Mouse (Mus musculus): ENCODE results near the gene Il11. TPM values are rescaled to one million over a fixed set of nuclear protein-coding genes. Genes with fewer than 3 reads are reported as not detected.

Il11 gene
- polyA plus RNA-seq (2014; fragmentation: Illumina TruSeq; extraction: RNeasy Lipid Tissue Mini Kit (QIAGEN cat#74804); ENCODE audit: low read depth, low replicate concordance): not detected

GRCm38 (mm10) chr7:4782759-4783158 lies at the start of gene Il11, which contains the start of gene Tmem190:
TSS of gene Il11 (minus strand) at chr7:4782859.
TSS of gene Tmem190 (plus strand) at chr7:4782937.

GRCm38 (mm10) chr7:4812303-4813104 lies 29.8 kb upstream of the Il11 start, which contains the start of gene Ube2s:
TSS of gene Ube2s (minus strand) at chr7:4812590.

GRCm38 (mm10) chr7:4792278-4793212 lies 9.9 kb upstream of the Il11 start, which contains the start of gene Rpl28:
TSS of gene Rpl28 (plus strand) at chr7:4792874.

GRCm38 (mm10) chr7:4789436-4789935 lies 6.8 kb upstream of the Il11 start, which contains the start of gene Tmem238:
TSS of gene Tmem238 (minus strand) at chr7:4789656.

GRCm38 (mm10) chr7:4771202-4771601 lies 11.5 kb downstream of the Il11 start, which contains the start of gene Fam71e2:
TSS of gene Fam71e2 (minus strand) at chr7:4771302.

GRCm38 (mm10) chr7:4752821-4753570 lies 29.7 kb downstream of the Il11 start, which contains the start of gene Cox6b2:
TSS of gene Cox6b2 (minus strand) at chr7:4753094.

GRCm38 (mm10) chr7:4739544-4740275 lies 42.9 kb downstream of the Il11 start, which contains the start of gene Kmt5c:
TSS of gene Kmt5c (plus strand) at chr7:4740115.

GRCm38 (mm10) chr7:4725169-4725568 lies 57.5 kb downstream of the Il11 start, which contains the start of gene Tmem150b:
TSS of gene Tmem150b (minus strand) at chr7:4725249.

Other genes starting within 250 kb of the Il11 start
- not detected for gene Syt5, start 235.3 kb downstream of the Il11 start, polyA plus RNA-seq (2014; fragmentation: Illumina TruSeq; extraction: RNeasy Lipid Tissue Mini Kit (QIAGEN cat#74804); ENCODE audit: low read depth, low replicate concordance)
- not detected for gene Ptprh, start 178.8 kb downstream of the Il11 start, polyA plus RNA-seq (2014; fragmentation: Illumina TruSeq; extraction: RNeasy Lipid Tissue Mini Kit (QIAGEN cat#74804); ENCODE audit: low read depth, low replicate concordance)
- gene Tmem86b, start 151.4 kb downstream of the Il11 start, polyA plus RNA-seq (2014; fragmentation: Illumina TruSeq; extraction: RNeasy Lipid Tissue Mini Kit (QIAGEN cat#74804); ENCODE audit: low read depth, low replicate concordance): 34.6 TPM
- gene Ppp6r1, start 123.8 kb downstream of the Il11 start, polyA plus RNA-seq (2014; fragmentation: Illumina TruSeq; extraction: RNeasy Lipid Tissue Mini Kit (QIAGEN cat#74804); ENCODE audit: low read depth, low replicate concordance): 10.9 TPM
- 0.87 TPM for gene Hspbp1, start 97.8 kb downstream of the Il11 start, polyA plus RNA-seq (2014; fragmentation: Illumina TruSeq; extraction: RNeasy Lipid Tissue Mini Kit (QIAGEN cat#74804); ENCODE audit: low read depth, low replicate concordance)
- gene Brsk1, start 92.3 kb downstream of the Il11 start, polyA plus RNA-seq (2014; fragmentation: Illumina TruSeq; extraction: RNeasy Lipid Tissue Mini Kit (QIAGEN cat#74804); ENCODE audit: low read depth, low replicate concordance): not detected
- gene Tmem150b, start 57.6 kb downstream of the Il11 start, polyA plus RNA-seq (2014; fragmentation: Illumina TruSeq; extraction: RNeasy Lipid Tissue Mini Kit (QIAGEN cat#74804); ENCODE audit: low read depth, low replicate concordance): not detected
- 1.4 TPM for gene Kmt5c, start 42.7 kb downstream of the Il11 start, polyA plus RNA-seq (2014; fragmentation: Illumina TruSeq; extraction: RNeasy Lipid Tissue Mini Kit (QIAGEN cat#74804); ENCODE audit: low read depth, low replicate concordance)
- not detected for gene Cox6b2, start 29.8 kb downstream of the Il11 start, polyA plus RNA-seq (2014; fragmentation: Illumina TruSeq; extraction: RNeasy Lipid Tissue Mini Kit (QIAGEN cat#74804); ENCODE audit: low read depth, low replicate concordance)
- gene Fam71e2, start 11.6 kb downstream of the Il11 start, polyA plus RNA-seq (2014; fragmentation: Illumina TruSeq; extraction: RNeasy Lipid Tissue Mini Kit (QIAGEN cat#74804); ENCODE audit: low read depth, low replicate concordance): not detected
- not detected for gene Tmem190, start 78 bp upstream of the Il11 start, polyA plus RNA-seq (2014; fragmentation: Illumina TruSeq; extraction: RNeasy Lipid Tissue Mini Kit (QIAGEN cat#74804); ENCODE audit: low read depth, low replicate concordance)
- 1.1 TPM for gene Tmem238, start 6.8 kb upstream of the Il11 start, polyA plus RNA-seq (2014; fragmentation: Illumina TruSeq; extraction: RNeasy Lipid Tissue Mini Kit (QIAGEN cat#74804); ENCODE audit: low read depth, low replicate concordance)
- 18.8 TPM for gene Rpl28, start 10.0 kb upstream of the Il11 start, polyA plus RNA-seq (2014; fragmentation: Illumina TruSeq; extraction: RNeasy Lipid Tissue Mini Kit (QIAGEN cat#74804); ENCODE audit: low read depth, low replicate concordance)
- 4.7 TPM for gene Ube2s, start 29.7 kb upstream of the Il11 start, polyA plus RNA-seq (2014; fragmentation: Illumina TruSeq; extraction: RNeasy Lipid Tissue Mini Kit (QIAGEN cat#74804); ENCODE audit: low read depth, low replicate concordance)
- gene Shisa7, start 61.8 kb upstream of the Il11 start, polyA plus RNA-seq (2014; fragmentation: Illumina TruSeq; extraction: RNeasy Lipid Tissue Mini Kit (QIAGEN cat#74804); ENCODE audit: low read depth, low replicate concordance): not detected
- 5.4 TPM for gene Isoc2b, start 87.4 kb upstream of the Il11 start, polyA plus RNA-seq (2014; fragmentation: Illumina TruSeq; extraction: RNeasy Lipid Tissue Mini Kit (QIAGEN cat#74804); ENCODE audit: low read depth, low replicate concordance)
- 4.8 TPM for gene Isoc2a, start 94.3 kb upstream of the Il11 start, polyA plus RNA-seq (2014; fragmentation: Illumina TruSeq; extraction: RNeasy Lipid Tissue Mini Kit (QIAGEN cat#74804); ENCODE audit: low read depth, low replicate concordance)
- gene Gm36210, start 123.7 kb upstream of the Il11 start, polyA plus RNA-seq (2014; fragmentation: Illumina TruSeq; extraction: RNeasy Lipid Tissue Mini Kit (QIAGEN cat#74804); ENCODE audit: low read depth, low replicate concordance): not detected
- not detected for gene Zfp628, start 132.4 kb upstream of the Il11 start, polyA plus RNA-seq (2014; fragmentation: Illumina TruSeq; extraction: RNeasy Lipid Tissue Mini Kit (QIAGEN cat#74804); ENCODE audit: low read depth, low replicate concordance)
- not detected for gene Nat14, start 139.2 kb upstream of the Il11 start, polyA plus RNA-seq (2014; fragmentation: Illumina TruSeq; extraction: RNeasy Lipid Tissue Mini Kit (QIAGEN cat#74804); ENCODE audit: low read depth, low replicate concordance)
- gene Ssc5d, start 142.9 kb upstream of the Il11 start, polyA plus RNA-seq (2014; fragmentation: Illumina TruSeq; extraction: RNeasy Lipid Tissue Mini Kit (QIAGEN cat#74804); ENCODE audit: low read depth, low replicate concordance): not detected
- gene Sbk2, start 181.5 kb upstream of the Il11 start, polyA plus RNA-seq (2014; fragmentation: Illumina TruSeq; extraction: RNeasy Lipid Tissue Mini Kit (QIAGEN cat#74804); ENCODE audit: low read depth, low replicate concordance): not detected
- not detected for gene Sbk3, start 188.3 kb upstream of the Il11 start, polyA plus RNA-seq (2014; fragmentation: Illumina TruSeq; extraction: RNeasy Lipid Tissue Mini Kit (QIAGEN cat#74804); ENCODE audit: low read depth, low replicate concordance)
- 6.3 TPM for gene Zfp579, start 213.3 kb upstream of the Il11 start, polyA plus RNA-seq (2014; fragmentation: Illumina TruSeq; extraction: RNeasy Lipid Tissue Mini Kit (QIAGEN cat#74804); ENCODE audit: low read depth, low replicate concordance)
- 0.58 TPM for gene Zfp524, start 231.6 kb upstream of the Il11 start, polyA plus RNA-seq (2014; fragmentation: Illumina TruSeq; extraction: RNeasy Lipid Tissue Mini Kit (QIAGEN cat#74804); ENCODE audit: low read depth, low replicate concordance)
- gene Fiz1, start 231.8 kb upstream of the Il11 start, polyA plus RNA-seq (2014; fragmentation: Illumina TruSeq; extraction: RNeasy Lipid Tissue Mini Kit (QIAGEN cat#74804); ENCODE audit: low read depth, low replicate concordance): 7.7 TPM
- gene Gm44973, start 232.6 kb upstream of the Il11 start, polyA plus RNA-seq (2014; fragmentation: Illumina TruSeq; extraction: RNeasy Lipid Tissue Mini Kit (QIAGEN cat#74804); ENCODE audit: low read depth, low replicate concordance): not detected
- 2.7 TPM for gene Zfp865, start 237.5 kb upstream of the Il11 start, polyA plus RNA-seq (2014; fragmentation: Illumina TruSeq; extraction: RNeasy Lipid Tissue Mini Kit (QIAGEN cat#74804); ENCODE audit: low read depth, low replicate concordance)
- gene Ccdc106, start 237.7 kb upstream of the Il11 start, polyA plus RNA-seq (2014; fragmentation: Illumina TruSeq; extraction: RNeasy Lipid Tissue Mini Kit (QIAGEN cat#74804); ENCODE audit: low read depth, low replicate concordance): not detected